Mouse (Mus musculus): ENCODE results near the gene Hectd1. TPM values are rescaled to one million over a fixed set of nuclear protein-coding genes. Genes with fewer than 3 reads are reported as not detected.

Gene Hectd1
- polyA plus RNA-seq, 1 experiment from 2014 or later: 42.4 TPM

DNA sequence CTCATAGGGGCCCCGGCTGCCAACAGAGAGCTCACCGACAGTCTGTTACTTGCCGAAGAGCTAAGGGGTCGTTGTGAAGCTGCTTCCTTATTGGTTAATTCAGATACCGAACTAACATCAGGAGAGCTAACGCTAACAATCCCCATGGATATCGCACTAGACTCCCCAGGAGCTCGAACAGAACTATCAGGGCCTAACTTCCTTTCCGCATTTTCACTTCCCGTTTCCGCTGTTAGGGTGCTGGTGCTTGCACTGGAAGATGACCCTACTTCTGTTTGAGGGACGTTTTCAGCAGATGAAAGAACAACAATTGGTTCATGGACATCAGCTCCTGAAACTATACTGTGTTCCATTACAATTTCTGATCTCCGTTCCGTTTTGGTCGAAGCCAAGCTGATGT lies 60.6 kb downstream of the Hectd1 start:
- WGBS (ENCODE audit: insufficient replicate concordance): 91% methylated on average over 15 of the region's 15 CpGs
- Histone ChIP-seq H3K4me1 (ENCODE audit: control insufficient read depth, insufficient read depth, low read length) (peaks cover 4% of the 10 kb centered on the region; the same call in 1 of the 2 replicates), H3K9me3 (replicated peaks; ENCODE audit: control insufficient read depth, low read length) (no peaks in the 10 kb centered on the region), H3K9ac (ENCODE audit: low read depth, low read length) (no peak overlapping the region), H3K36me3 (ENCODE audit: control insufficient read depth, insufficient read depth, low read length) (peaks cover 21% of the 10 kb centered on the region), H3K4me3 (ENCODE audit: low read depth, low read length) (no peak overlapping the region), H3K4me2 (no peak overlapping the region), H3K27ac (ENCODE audit: low read depth, low read length) (no peak overlapping the region), H3K27me3 (ENCODE audit: control insufficient read depth, insufficient read depth, low read length) (no peaks in the 10 kb centered on the region)
- ATAC-seq (replicated peaks; ENCODE audit: insufficient number of reproducible peaks, low FRiP score, low TSS enrichment): no peak

- no peak overlapping the region for H3K4me2 ChIP-seq
- H3K9ac ChIP-seq (ENCODE audit: low read depth, low read length): no peak overlapping the region
- 89% methylated on average over 4 of the region's 4 CpGs for WGBS (ENCODE audit: insufficient replicate concordance)
- H3K27me3 ChIP-seq (ENCODE audit: control insufficient read depth, insufficient read depth, low read length): no peaks in the 10 kb centered on the region
- peaks cover 4% of the 10 kb centered on the region; the same call in 1 of the 2 replicates for H3K4me1 ChIP-seq (ENCODE audit: control insufficient read depth, insufficient read depth, low read length)
- H3K27ac ChIP-seq (ENCODE audit: low read depth, low read length): no peak overlapping the region
- H3K36me3 ChIP-seq (ENCODE audit: control insufficient read depth, insufficient read depth, low read length): peaks cover 26% of the 10 kb centered on the region
- no peaks in the 10 kb centered on the region for H3K9me3 ChIP-seq (replicated peaks; ENCODE audit: control insufficient read depth, low read length)
- no peak overlapping the region for H3K4me3 ChIP-seq (ENCODE audit: low read depth, low read length)
- no peak for ATAC-seq (replicated peaks; ENCODE audit: insufficient number of reproducible peaks, low FRiP score, low TSS enrichment)
These were observed 61.9 kb downstream of the Hectd1 start for GRCm38 (mm10) chr12:51767454-51767853.

DNA sequence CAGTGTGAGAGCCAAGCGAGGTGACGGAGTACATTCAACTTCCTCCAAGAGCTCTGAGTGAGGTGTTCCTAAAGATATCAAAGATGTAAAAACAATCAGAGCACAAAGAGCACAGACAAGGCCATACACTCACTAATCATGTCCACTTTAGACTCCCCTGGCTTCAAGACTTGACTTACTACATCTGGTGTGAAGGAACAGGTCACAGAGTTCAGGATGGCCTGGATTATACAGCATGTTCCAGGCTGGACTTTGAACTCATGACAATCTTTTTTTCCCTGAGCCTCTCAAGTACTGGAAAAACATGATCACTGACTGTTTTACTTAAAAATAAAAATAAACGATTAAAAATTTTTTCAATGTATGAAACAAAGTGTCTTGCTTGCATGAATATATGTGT lies 70.0 kb downstream of the Hectd1 start:
- Histone ChIP-seq H3K27ac (ENCODE audit: low read depth, low read length) (no peak overlapping the region), H3K4me3 (ENCODE audit: low read depth, low read length) (no peak overlapping the region), H3K36me3 (ENCODE audit: control insufficient read depth, insufficient read depth, low read length) (peaks cover 33% of the 10 kb centered on the region), H3K9ac (ENCODE audit: low read depth, low read length) (no peak overlapping the region), H3K4me2 (no peak overlapping the region), H3K9me3 (replicated peaks; ENCODE audit: control insufficient read depth, low read length) (no peaks in the 10 kb centered on the region), H3K27me3 (ENCODE audit: control insufficient read depth, insufficient read depth, low read length) (no peaks in the 10 kb centered on the region), H3K4me1 (ENCODE audit: control insufficient read depth, insufficient read depth, low read length) (no peaks in the 10 kb centered on the region)
- 91% methylated on average over 3 of the region's 3 CpGs for WGBS (ENCODE audit: insufficient replicate concordance)
- ATAC-seq (replicated peaks; ENCODE audit: insufficient number of reproducible peaks, low FRiP score, low TSS enrichment): no peak

GRCm38 (mm10) chr12:51756599-51756961 lies 72.8 kb downstream of the Hectd1 start:
- Histone ChIP-seq H3K4me1 (ENCODE audit: control insufficient read depth, insufficient read depth, low read length) (no peaks in the 10 kb centered on the region), H3K9ac (ENCODE audit: low read depth, low read length) (no peak overlapping the region), H3K27me3 (ENCODE audit: control insufficient read depth, insufficient read depth, low read length) (no peaks in the 10 kb centered on the region), H3K36me3 (ENCODE audit: control insufficient read depth, insufficient read depth, low read length) (peaks cover 31% of the 10 kb centered on the region), H3K4me2 (no peak overlapping the region), H3K27ac (ENCODE audit: low read depth, low read length) (no peak overlapping the region), H3K9me3 (replicated peaks; ENCODE audit: control insufficient read depth, low read length) (no peaks in the 10 kb centered on the region), H3K4me3 (ENCODE audit: low read depth, low read length) (no peak overlapping the region)
- ATAC-seq (replicated peaks; ENCODE audit: insufficient number of reproducible peaks, low FRiP score, low TSS enrichment): no peak

GRCm38 (mm10) chr12:51755938-51756598 lies 73.3 kb downstream of the Hectd1 start:
- ATAC-seq (replicated peaks; ENCODE audit: insufficient number of reproducible peaks, low FRiP score, low TSS enrichment): no peak
- Histone ChIP-seq H3K36me3 (ENCODE audit: control insufficient read depth, insufficient read depth, low read length) (peaks cover 36% of the 10 kb centered on the region), H3K4me1 (ENCODE audit: control insufficient read depth, insufficient read depth, low read length) (no peaks in the 10 kb centered on the region), H3K27me3 (ENCODE audit: control insufficient read depth, insufficient read depth, low read length) (no peaks in the 10 kb centered on the region), H3K4me2 (no peak overlapping the region), H3K9me3 (replicated peaks; ENCODE audit: control insufficient read depth, low read length) (no peaks in the 10 kb centered on the region), H3K27ac (ENCODE audit: low read depth, low read length) (no peak overlapping the region), H3K4me3 (ENCODE audit: low read depth, low read length) (no peak overlapping the region), H3K9ac (ENCODE audit: low read depth, low read length) (no peak overlapping the region)
- WGBS (ENCODE audit: insufficient replicate concordance): 97% methylated on average over 12 of the region's 12 CpGs

GRCm38 (mm10) chr12:51747348-51747747 lies 82.0 kb downstream of the Hectd1 start:
- no peak for ATAC-seq (replicated peaks; ENCODE audit: insufficient number of reproducible peaks, low FRiP score, low TSS enrichment)
- H3K36me3 ChIP-seq (ENCODE audit: control insufficient read depth, insufficient read depth, low read length): peaks cover 52% of the 10 kb centered on the region

DNA sequence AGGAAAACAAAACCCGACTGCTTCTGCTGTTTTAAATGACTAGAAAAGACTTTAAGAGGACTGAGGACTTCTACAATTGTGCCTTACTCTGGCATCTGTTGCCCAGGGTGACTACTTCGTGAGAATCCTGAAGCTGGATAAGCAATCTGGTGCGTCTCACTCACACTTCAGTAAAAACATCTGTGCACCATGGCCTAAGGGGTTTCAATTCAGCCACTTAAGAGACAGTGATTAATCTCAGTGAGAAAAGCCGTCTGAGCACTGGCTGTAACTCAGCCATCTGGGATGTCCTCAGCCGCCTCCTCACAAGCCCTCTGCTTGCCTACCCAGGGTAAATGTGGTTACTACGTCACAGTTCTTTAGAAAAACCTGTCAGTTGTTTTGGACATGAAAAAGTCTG lies 84.4 kb downstream of the Hectd1 start:
- no peak for ATAC-seq (replicated peaks; ENCODE audit: insufficient number of reproducible peaks, low FRiP score, low TSS enrichment)
- no peaks in the 10 kb centered on the region for H3K9me3 ChIP-seq (replicated peaks; ENCODE audit: control insufficient read depth, low read length)

More at GRCm38 (mm10) chr12:51747348-51747747, 82.0 kb downstream of the Hectd1 start:
- 85% methylated on average over 2 of the region's 2 CpGs for WGBS (ENCODE audit: insufficient replicate concordance)
- no peak overlapping the region for H3K9ac ChIP-seq (ENCODE audit: low read depth, low read length)
- H3K4me1 ChIP-seq (ENCODE audit: control insufficient read depth, insufficient read depth, low read length): no peaks in the 10 kb centered on the region
- no peak overlapping the region for H3K4me3 ChIP-seq (ENCODE audit: low read depth, low read length)
- no peak overlapping the region for H3K4me2 ChIP-seq
- no peaks in the 10 kb centered on the region for H3K27me3 ChIP-seq (ENCODE audit: control insufficient read depth, insufficient read depth, low read length)
- no peaks in the 10 kb centered on the region for H3K9me3 ChIP-seq (replicated peaks; ENCODE audit: control insufficient read depth, low read length)
- no peak overlapping the region for H3K27ac ChIP-seq (ENCODE audit: low read depth, low read length)

GRCm38 (mm10) chr12:51741690-51742089 lies 87.6 kb downstream of the Hectd1 start:
- H3K4me3 ChIP-seq (ENCODE audit: low read depth, low read length): no peak overlapping the region
- no peak overlapping the region for H3K9ac ChIP-seq (ENCODE audit: low read depth, low read length)
- ATAC-seq (replicated peaks; ENCODE audit: insufficient number of reproducible peaks, low FRiP score, low TSS enrichment): no peak
- H3K27ac ChIP-seq (ENCODE audit: low read depth, low read length): no peak overlapping the region
- peaks cover 4% of the 10 kb centered on the region; the same call in 1 of the 2 replicates for H3K4me1 ChIP-seq (ENCODE audit: control insufficient read depth, insufficient read depth, low read length)
- WGBS (ENCODE audit: insufficient replicate concordance): 78% methylated on average over 6 of the region's 6 CpGs
- H3K27me3 ChIP-seq (ENCODE audit: control insufficient read depth, insufficient read depth, low read length): no peaks in the 10 kb centered on the region
- no peaks in the 10 kb centered on the region for H3K9me3 ChIP-seq (replicated peaks; ENCODE audit: control insufficient read depth, low read length)
- H3K4me2 ChIP-seq: no peak overlapping the region
- peaks cover 24% of the 10 kb centered on the region for H3K36me3 ChIP-seq (ENCODE audit: control insufficient read depth, insufficient read depth, low read length)

More for the DNA sequence above, 84.4 kb downstream of the Hectd1 start:
- H3K4me3 ChIP-seq (ENCODE audit: low read depth, low read length): no peak overlapping the region
- 55% methylated on average over 6 of the region's 6 CpGs for WGBS (ENCODE audit: insufficient replicate concordance)
- peaks cover 34% of the 10 kb centered on the region for H3K36me3 ChIP-seq (ENCODE audit: control insufficient read depth, insufficient read depth, low read length)
- H3K4me1 ChIP-seq (ENCODE audit: control insufficient read depth, insufficient read depth, low read length): no peaks in the 10 kb centered on the region
- no peak overlapping the region for H3K27ac ChIP-seq (ENCODE audit: low read depth, low read length)
- H3K9ac ChIP-seq (ENCODE audit: low read depth, low read length): no peak overlapping the region
- H3K27me3 ChIP-seq (ENCODE audit: control insufficient read depth, insufficient read depth, low read length): no peaks in the 10 kb centered on the region
- no peak overlapping the region for H3K4me2 ChIP-seq

DNA sequence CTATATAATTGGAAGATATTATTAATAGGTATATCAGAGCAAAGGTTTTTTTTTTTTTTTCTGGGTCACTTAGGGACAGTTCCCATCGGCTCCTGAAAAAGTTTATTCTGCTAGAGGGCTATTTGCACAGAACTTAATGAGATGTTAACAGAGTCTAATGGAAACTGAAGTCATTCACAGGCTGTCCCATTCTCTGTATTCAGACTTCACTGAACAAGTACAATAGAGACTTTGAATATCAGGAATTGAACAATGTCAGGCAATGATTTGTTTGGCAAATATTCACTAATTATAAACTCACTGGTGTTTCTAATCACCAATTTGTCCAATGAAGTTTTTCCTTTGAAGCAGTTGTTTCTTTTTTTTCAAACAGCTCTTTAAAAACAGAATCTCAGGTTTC lies 92.5 kb downstream of the Hectd1 start:
- 84% methylated on average over 1 of the region's 1 CpGs for WGBS (ENCODE audit: insufficient replicate concordance)
- no peaks in the 10 kb centered on the region for H3K27me3 ChIP-seq (ENCODE audit: control insufficient read depth, insufficient read depth, low read length)
- no peak overlapping the region for H3K27ac ChIP-seq (ENCODE audit: low read depth, low read length)
- peaks cover 16% of the 10 kb centered on the region for H3K4me1 ChIP-seq (ENCODE audit: control insufficient read depth, insufficient read depth, low read length)
- no peaks in the 10 kb centered on the region for H3K9me3 ChIP-seq (replicated peaks; ENCODE audit: control insufficient read depth, low read length)
- no peak overlapping the region for H3K4me2 ChIP-seq
- no peak for ATAC-seq (replicated peaks; ENCODE audit: insufficient number of reproducible peaks, low FRiP score, low TSS enrichment)
- H3K4me3 ChIP-seq (ENCODE audit: low read depth, low read length): no peak overlapping the region
- H3K36me3 ChIP-seq (ENCODE audit: control insufficient read depth, insufficient read depth, low read length): no peaks in the 10 kb centered on the region; the same call in 1 of the 2 replicates
- no peak overlapping the region for H3K9ac ChIP-seq (ENCODE audit: low read depth, low read length)

Data from heart, embryonic 11.5 days (tissue).